Mouse (Mus musculus) layer of hippocampus, adult 9-10 months (tissue): ENCODE measurements around the gene Trim28.

Experiments
- DNase-seq: peaks from one replicate; pipeline ENCODE4 v3.0.0; 2022; ENCODE audit warnings: low spot score

Trim28 gene

GRCm38 (mm10) chr7:13033451-13034147 is 34.7 kb downstream of the Trim28 start:
- no peak for DNase-seq

GRCm38 (mm10) chr7:13034148-13034977 is 35.4 kb downstream of the Trim28 start, which contains the start of gene Chmp2a:
Gene Chmp2a (minus strand): TSS chr7:13034807.
- DNase-seq, result peak; percentile 92

- no peak for DNase-seq
Observed at GRCm38 (mm10) chr7:13035211-13035855, 36.4 kb downstream of the Trim28 start.

- no peak for DNase-seq
Observed at GRCm38 (mm10) chr7:13036806-13037205, 37.9 kb downstream of the Trim28 start.

- no peak for DNase-seq
Observed at GRCm38 (mm10) chr7:13037366-13037765, 38.5 kb downstream of the Trim28 start.

- peak; percentile 99 for DNase-seq
Observed at GRCm38 (mm10) chr7:13037901-13038555, 39.1 kb downstream of the Trim28 start, which contains the start of gene Ube2m. Gene Ube2m (minus strand): TSS chr7:13038275.

- no peak for DNase-seq
Observed at GRCm38 (mm10) chr7:13038621-13039169, 39.8 kb downstream of the Trim28 start.

- no peak for DNase-seq
Observed at GRCm38 (mm10) chr7:13039181-13039580, 40.3 kb downstream of the Trim28 start.

GRCm38 (mm10) chr7:13041256-13041655 is 42.3 kb downstream of the Trim28 start:
- DNase-seq, result no peak

- DNase-seq, result no peak
Observed at GRCm38 (mm10) chr7:13042511-13042910, 43.6 kb downstream of the Trim28 start.

GRCm38 (mm10) chr7:13043120-13043444 is 44.2 kb downstream of the Trim28 start:
- no peak for DNase-seq

GRCm38 (mm10) chr7:13043445-13044253 is 44.7 kb downstream of the Trim28 start:
- no peak for DNase-seq

- no peak for DNase-seq
Observed at GRCm38 (mm10) chr7:13044254-13044625, 45.3 kb downstream of the Trim28 start.

GRCm38 (mm10) chr7:13046084-13046483 is 47.2 kb downstream of the Trim28 start:
- no peak for DNase-seq

GRCm38 (mm10) chr7:13053001-13053400 is 54.1 kb downstream of the Trim28 start:
- no peak for DNase-seq

GRCm38 (mm10) chr7:13053501-13053900 is 54.6 kb downstream of the Trim28 start:
- DNase-seq, result no peak

- DNase-seq, result no peak
Observed at GRCm38 (mm10) chr7:13053961-13054286, 55.0 kb downstream of the Trim28 start.

GRCm38 (mm10) chr7:13054287-13055010 is 55.5 kb downstream of the Trim28 start, which contains the start of gene Mzf1:
Gene Mzf1 (minus strand): TSS chr7:13054764.
- peak; percentile 89 for DNase-seq

- DNase-seq, result no peak
Observed at GRCm38 (mm10) chr7:13056913-13057700, 58.2 kb downstream of the Trim28 start.

GRCm38 (mm10) chr7:13059536-13059935 is 60.6 kb downstream of the Trim28 start:
- DNase-seq, result no peak
